Mouse (Mus musculus): ENCODE data around the gene Mfap2. TPM values are rescaled to one million over a fixed set of nuclear protein-coding genes. Genes with fewer than 3 reads are reported as not detected.
A peak's percentile ranks its signal among the peaks of the same experiment; 100 is the strongest.

The Mfap2 gene
- polyA plus RNA-seq, 1 experiment from 2014 or later: 173 TPM

GRCm38 (mm10) chr4:141041117-141041516 is 30.9 kb downstream of the Mfap2 start:
- Histone ChIP-seq H3K27me3 (no peaks in the 10 kb centered on the region), H3K9me3 (no peaks in the 10 kb centered on the region), H3K4me2 (no peak overlapping the region), H3K4me3 (no peak overlapping the region), H3K4me1 (replicated peaks) (peaks cover 6% of the 10 kb centered on the region), H3K9ac (no peak overlapping the region), H3K36me3 (0 out of 2 replicates have a peak, but pooled peaks cover 3% of the 10 kb centered on the region), H3K27ac (replicated peaks) (no peak overlapping the region)
- ATAC-seq (ENCODE audit: low FRiP score, low read depth): no peak
- WGBS: 51% methylated on average over 12 of the region's 12 CpGs

- Histone ChIP-seq H3K27me3 (no peaks in the 10 kb centered on the region), H3K9me3 (no peaks in the 10 kb centered on the region), H3K27ac (replicated peaks) (no peak overlapping the region; the same call in 1 of the 2 replicates), H3K4me1 (replicated peaks) (peaks cover 34% of the 10 kb centered on the region), H3K9ac (no peak overlapping the region), H3K4me3 (no peak overlapping the region), H3K4me2 (no peak overlapping the region), H3K36me3 (0 out of 2 replicates have a peak, but pooled peaks cover 3% of the 10 kb centered on the region)
- WGBS: 15% methylated on average over 8 of the region's 8 CpGs
- 0 out of 2 replicates have a peak, but pooled peaks have one; percentile 35 for ATAC-seq (ENCODE audit: low FRiP score, low read depth)
Observed at GRCm38 (mm10) chr4:141044816-141045215, 34.6 kb downstream of the Mfap2 start.

GRCm38 (mm10) chr4:141048810-141049475 is 38.7 kb downstream of the Mfap2 start:
- Histone ChIP-seq H3K4me3 (no peak overlapping the region), H3K9ac (peak overlapping the region; percentile 23; the same call in 1 of the 2 replicates), H3K4me1 (replicated peaks) (peaks cover 59% of the 10 kb centered on the region)

GRCm38 (mm10) chr4:141049476-141049835 is 39.2 kb downstream of the Mfap2 start:
- WGBS: 16% methylated on average over 4 of the region's 4 CpGs
- no peak overlapping the region for H3K4me3 ChIP-seq
- no peaks in the 10 kb centered on the region for H3K9me3 ChIP-seq
- H3K27ac ChIP-seq (replicated peaks): peak overlapping the region; percentile 90
- peak overlapping the region; percentile 23; the same call in 1 of the 2 replicates for H3K9ac ChIP-seq
- peak; percentile 65 for ATAC-seq (ENCODE audit: low FRiP score, low read depth)
- peak overlapping the region; percentile 40 for H3K4me2 ChIP-seq
- no peaks in the 10 kb centered on the region for H3K36me3 ChIP-seq
- H3K27me3 ChIP-seq: no peaks in the 10 kb centered on the region
- H3K4me1 ChIP-seq (replicated peaks): peaks cover 63% of the 10 kb centered on the region

More at GRCm38 (mm10) chr4:141048810-141049475, 38.7 kb downstream of the Mfap2 start:
- peak overlapping the region; percentile 90 for H3K27ac ChIP-seq (replicated peaks)
- no peaks in the 10 kb centered on the region for H3K36me3 ChIP-seq
- H3K27me3 ChIP-seq: no peaks in the 10 kb centered on the region
- no peaks in the 10 kb centered on the region for H3K9me3 ChIP-seq
- ATAC-seq (ENCODE audit: low FRiP score, low read depth): peak; percentile 38
- H3K4me2 ChIP-seq: peak overlapping the region; percentile 40
- 18% methylated on average over 17 of the region's 17 CpGs for WGBS

- ATAC-seq (ENCODE audit: low FRiP score, low read depth): no peak
- no peaks in the 10 kb centered on the region for H3K36me3 ChIP-seq
- 82% methylated on average over 12 of the region's 12 CpGs for WGBS
- H3K9ac ChIP-seq: no peak overlapping the region
- H3K27me3 ChIP-seq: no peaks in the 10 kb centered on the region
- no peak overlapping the region for H3K4me3 ChIP-seq
- no peaks in the 10 kb centered on the region for H3K9me3 ChIP-seq
- H3K4me1 ChIP-seq (replicated peaks): peaks cover 49% of the 10 kb centered on the region
- 0 out of 2 replicates have a peak overlapping the region, but pooled peaks have one; percentile 0 for H3K27ac ChIP-seq (replicated peaks)
- H3K4me2 ChIP-seq: no peak overlapping the region
Observed at GRCm38 (mm10) chr4:141052442-141052841, 42.2 kb downstream of the Mfap2 start.

- Histone ChIP-seq H3K36me3 (no peaks in the 10 kb centered on the region), H3K9me3 (no peaks in the 10 kb centered on the region), H3K4me3 (peak overlapping the region; percentile 17; the same call in 1 of the 2 replicates), H3K4me1 (replicated peaks) (peaks cover 46% of the 10 kb centered on the region), H3K27ac (replicated peaks) (peak overlapping the region; percentile 81), H3K9ac (peak overlapping the region; percentile 40), H3K4me2 (peak overlapping the region; percentile 50), H3K27me3 (no peaks in the 10 kb centered on the region)
- 46% methylated on average over 8 of the region's 8 CpGs for WGBS
- ATAC-seq (ENCODE audit: low FRiP score, low read depth): no peak
Observed at GRCm38 (mm10) chr4:141053138-141053537, 42.9 kb downstream of the Mfap2 start.

- Histone ChIP-seq H3K9ac (peak overlapping the region; percentile 40), H3K4me2 (peak overlapping the region; percentile 50), H3K4me1 (replicated peaks) (peaks cover 41% of the 10 kb centered on the region), H3K27me3 (no peaks in the 10 kb centered on the region), H3K4me3 (peak overlapping the region; percentile 17), H3K9me3 (no peaks in the 10 kb centered on the region), H3K36me3 (no peaks in the 10 kb centered on the region), H3K27ac (replicated peaks) (peak overlapping the region; percentile 81)
- WGBS: 19% methylated on average over 17 of the region's 17 CpGs
- ATAC-seq (ENCODE audit: low FRiP score, low read depth): peak; percentile 36
Observed at GRCm38 (mm10) chr4:141053568-141054161, 43.4 kb downstream of the Mfap2 start.

- no peaks in the 10 kb centered on the region for H3K36me3 ChIP-seq
- no peak overlapping the region for H3K4me2 ChIP-seq
- H3K9me3 ChIP-seq: no peaks in the 10 kb centered on the region
- 94% methylated on average over 10 of the region's 10 CpGs for WGBS
- no peaks in the 10 kb centered on the region for H3K27me3 ChIP-seq
- H3K9ac ChIP-seq: no peak overlapping the region
- no peak overlapping the region for H3K4me3 ChIP-seq
- no peak for ATAC-seq (ENCODE audit: low FRiP score, low read depth)
- peaks cover 42% of the 10 kb centered on the region for H3K4me1 ChIP-seq (replicated peaks)
- H3K27ac ChIP-seq (replicated peaks): no peak overlapping the region
Observed at GRCm38 (mm10) chr4:141056970-141057369, 46.8 kb downstream of the Mfap2 start.

- no peaks in the 10 kb centered on the region for H3K36me3 ChIP-seq
- H3K4me2 ChIP-seq: peak overlapping the region; percentile 77; the same call in 1 of the 2 replicates
- ATAC-seq (ENCODE audit: low FRiP score, low read depth): no peak
- no peak overlapping the region for H3K9ac ChIP-seq
- 81% methylated on average over 9 of the region's 9 CpGs for WGBS
- no peaks in the 10 kb centered on the region for H3K9me3 ChIP-seq
- peaks cover 27% of the 10 kb centered on the region for H3K4me1 ChIP-seq (replicated peaks)
- no peak overlapping the region for H3K4me3 ChIP-seq
- no peaks in the 10 kb centered on the region for H3K27me3 ChIP-seq
- no peak overlapping the region for H3K27ac ChIP-seq (replicated peaks)
Observed at GRCm38 (mm10) chr4:141058835-141059234, 48.6 kb downstream of the Mfap2 start.

GRCm38 (mm10) chr4:141059616-141060425 is 49.6 kb downstream of the Mfap2 start:
- no peaks in the 10 kb centered on the region for H3K27me3 ChIP-seq

GRCm38 (mm10) chr4:141060426-141061301 is 50.4 kb downstream of the Mfap2 start, which contains the start of gene Crocc:
Crocc (minus strand) TSS chr4:141060550.
- Histone ChIP-seq H3K4me2 (peak within 1 kb of the TSS; percentile 77), H3K9ac (peak within 1 kb of the TSS; percentile 63), H3K4me1 (replicated peaks) (peaks cover 21% of the 10 kb centered on the region), H3K9me3 (no peaks in the 10 kb centered on the region), H3K27me3 (no peaks in the 10 kb centered on the region), H3K4me3 (peak within 1 kb of the TSS; percentile 55), H3K27ac (replicated peaks) (peak within 1 kb of the TSS; percentile 86), H3K36me3 (peaks cover under 1% of the 10 kb centered on the region; the same call in 1 of the 2 replicates)
- under 1% methylated on average over 77 of the region's 77 CpGs for WGBS
- ATAC-seq (ENCODE audit: low FRiP score, low read depth): peak; percentile 94

More at GRCm38 (mm10) chr4:141059616-141060425, 49.6 kb downstream of the Mfap2 start:
- Histone ChIP-seq H3K36me3 (no peaks in the 10 kb centered on the region), H3K4me2 (peak overlapping the region; percentile 77), H3K9ac (peak overlapping the region; percentile 63), H3K4me3 (peak overlapping the region; percentile 55), H3K4me1 (replicated peaks) (peaks cover 21% of the 10 kb centered on the region), H3K27ac (replicated peaks) (peak overlapping the region; percentile 86), H3K9me3 (no peaks in the 10 kb centered on the region)
- 1% methylated on average over 32 of the region's 32 CpGs for WGBS
- ATAC-seq (ENCODE audit: low FRiP score, low read depth): no peak; the same call in 1 of the 2 replicates
